Mouse (Mus musculus) intestine, embryonic 14.5 days (tissue): ENCODE data around the gene Card10. TPM values are rescaled to one million over a fixed set of nuclear protein-coding genes. Genes with fewer than 3 reads are reported as not detected.
A peak's percentile ranks its signal among the peaks of the same experiment; 100 is the strongest.

Experiments used
- ATAC-seq: fragments of 200-750 bp; cut with Nextera tagmentation; replicated peaks from 2 replicates; pipeline ENCODE4 v1.8.0; 2017; ENCODE audit warnings: low read depth, moderate number of reproducible peaks, moderate TSS enrichment, moderate library complexity; ENCODE audit not compliant: low FRiP score, low TSS enrichment
- DNase-seq: peaks from one replicate; pipeline ENCODE4 v3.0.0-alpha.2; 2018; ENCODE audit warnings: low spot score
- H3K27ac ChIP-seq: fragments of 300-500 bp; sonication (generic); 2 replicates; pipeline ENCODE4 v1.5.1; 2014; ENCODE audit warnings: low read depth, mild to moderate bottlenecking, control low read depth
- H3K27me3 ChIP-seq: fragments of 300-500 bp; sonication (generic); replicated peaks from 2 replicates; pipeline ENCODE4 v1.6.1; 2014; ENCODE audit warnings: low read length, control low read depth; ENCODE audit not compliant: control insufficient read depth, insufficient read depth
- H3K36me3 ChIP-seq: fragments of 300-500 bp; sonication (generic); 2 replicates; pipeline ENCODE4 v1.6.1; 2014; ENCODE audit warnings: low read length, control low read depth; ENCODE audit not compliant: control insufficient read depth, insufficient read depth
- H3K4me1 ChIP-seq: fragments of 300-500 bp; sonication (generic); replicated peaks from 2 replicates; pipeline ENCODE4 v1.6.1; 2014; ENCODE audit warnings: low read length, control low read depth, mixed read lengths; ENCODE audit not compliant: control insufficient read depth, insufficient read depth
- H3K4me2 ChIP-seq: fragments of 300-500 bp; sonication (generic); 2 replicates; pipeline ENCODE4 v1.6.1; 2014; ENCODE audit warnings: low read length
- H3K4me3 ChIP-seq: fragments of 300-500 bp; sonication (generic); 2 replicates; pipeline ENCODE4 v1.5.1; 2014; ENCODE audit warnings: low read depth, low read length, control low read depth, mixed read lengths
- H3K9ac ChIP-seq: fragments of 300-500 bp; sonication (generic); 2 replicates; pipeline ENCODE4 v1.6.1; 2014; ENCODE audit warnings: mild to moderate bottlenecking, low read length
- H3K9me3 ChIP-seq: fragments of 300-500 bp; sonication (generic); 2 replicates; pipeline ENCODE4 v1.6.1; 2016; ENCODE audit warnings: low read length, control low read depth; ENCODE audit not compliant: control insufficient read depth
- WGBS: fragments of 180-500 bp; shearing (Covaris S2); extraction: QIAGEN DNeasy Blood & Tissue Kit; methylation state at CpG from one replicate; pipeline ENCODE4 v1.1.7; 2014; 5-methylcytosine and 5-hydroxymethylcytosine counted together
- polyA plus RNA-seq: library from polyadenylated mRNA; unstranded; fragments of >200 nt; fragmentation: Nextera tagmentation; extraction: Ambion mirVana; gene quantifications from 2 replicates; pipeline ENCODE4 v1.2.1, GENCODE M21; 2014

The Card10 gene
- polyA plus RNA-seq, 1 experiment from 2014 or later: 8.6 TPM

- DNase-seq (peak; percentile 51), ATAC-seq (no peak)
- H3K4me3 ChIP-seq: no peak overlapping the region
- H3K4me2 ChIP-seq: no peak overlapping the region; the same call in 1 of the 2 replicates
- 55% methylated on average over 10 of the region's 10 CpGs for WGBS
- H3K36me3 ChIP-seq: no peaks in the 10 kb centered on the region
- H3K27ac ChIP-seq: peak overlapping the region; percentile 91
- peaks cover 48% of the 10 kb centered on the region for H3K4me1 ChIP-seq
- no peaks in the 10 kb centered on the region for H3K27me3 ChIP-seq
- no peak overlapping the region for H3K9ac ChIP-seq
- H3K9me3 ChIP-seq: no peaks in the 10 kb centered on the region
These were observed 28.2 kb upstream of the Card10 start for GRCm38 (mm10) chr15:78830742-78831719.

- ATAC-seq: no peak
- H3K36me3 ChIP-seq: no peaks in the 10 kb centered on the region
- no peak overlapping the region for H3K4me3 ChIP-seq
- no peak overlapping the region for H3K4me2 ChIP-seq
- no peak for DNase-seq
- 88% methylated on average over 1 of the region's 1 CpGs for WGBS
- peaks cover 34% of the 10 kb centered on the region for H3K4me1 ChIP-seq
- H3K27ac ChIP-seq: no peak overlapping the region
- H3K9ac ChIP-seq: no peak overlapping the region
- no peaks in the 10 kb centered on the region for H3K27me3 ChIP-seq
- H3K9me3 ChIP-seq: no peaks in the 10 kb centered on the region
These were observed 26.8 kb upstream of the Card10 start for GRCm38 (mm10) chr15:78829636-78830035.

- ATAC-seq (no peak), DNase-seq (peak; percentile 57)
- Histone ChIP-seq H3K4me2 (no peak overlapping the region), H3K9me3 (no peaks in the 10 kb centered on the region), H3K4me3 (no peak overlapping the region), H3K4me1 (peaks cover 25% of the 10 kb centered on the region), H3K36me3 (no peaks in the 10 kb centered on the region), H3K9ac (no peak overlapping the region), H3K27ac (no peak overlapping the region), H3K27me3 (no peaks in the 10 kb centered on the region)
- 23% methylated on average over 5 of the region's 5 CpGs for WGBS
These were observed 25.5 kb upstream of the Card10 start for GRCm38 (mm10) chr15:78828315-78828714.

- H3K27ac ChIP-seq: no peak overlapping the region
- ATAC-seq (peak; percentile 60), DNase-seq (peak; percentile 87)
- no peaks in the 10 kb centered on the region for H3K36me3 ChIP-seq
- no peak overlapping the region for H3K4me2 ChIP-seq
- H3K4me3 ChIP-seq: no peak overlapping the region
- WGBS: 23% methylated on average over 28 of the region's 28 CpGs
- H3K4me1 ChIP-seq: peaks cover 8% of the 10 kb centered on the region
- H3K27me3 ChIP-seq: no peaks in the 10 kb centered on the region
- no peak overlapping the region for H3K9ac ChIP-seq
- H3K9me3 ChIP-seq: no peaks in the 10 kb centered on the region
These were observed 23.7 kb upstream of the Card10 start for GRCm38 (mm10) chr15:78826213-78827204.

DNA sequence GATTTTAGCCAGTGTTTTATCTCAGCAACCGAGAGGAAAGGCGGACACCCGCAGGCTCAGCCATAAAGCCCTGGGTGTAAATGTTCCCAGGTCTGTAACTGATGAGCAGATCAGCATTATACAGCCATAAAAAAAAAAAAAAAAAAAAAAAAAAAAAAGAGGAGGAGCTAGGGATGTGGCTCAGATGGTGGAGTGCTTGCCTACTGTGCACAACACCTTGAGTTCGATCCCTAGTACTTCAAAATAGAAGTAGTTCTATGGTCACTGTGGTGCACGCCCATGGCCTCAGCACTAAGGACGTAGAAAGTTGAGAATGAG is 13.2 kb upstream of the Card10 start:
- Histone ChIP-seq H3K4me1 (peaks cover 5% of the 10 kb centered on the region; the same call in 1 of the 2 replicates), H3K27me3 (no peaks in the 10 kb centered on the region), H3K9ac (no peak overlapping the region), H3K36me3 (no peaks in the 10 kb centered on the region), H3K9me3 (no peaks in the 10 kb centered on the region), H3K4me2 (no peak overlapping the region), H3K4me3 (no peak overlapping the region), H3K27ac (no peak overlapping the region)
- no peak for ATAC-seq
- 51% methylated on average over 6 of the region's 6 CpGs for WGBS
- no peak for DNase-seq

DNA sequence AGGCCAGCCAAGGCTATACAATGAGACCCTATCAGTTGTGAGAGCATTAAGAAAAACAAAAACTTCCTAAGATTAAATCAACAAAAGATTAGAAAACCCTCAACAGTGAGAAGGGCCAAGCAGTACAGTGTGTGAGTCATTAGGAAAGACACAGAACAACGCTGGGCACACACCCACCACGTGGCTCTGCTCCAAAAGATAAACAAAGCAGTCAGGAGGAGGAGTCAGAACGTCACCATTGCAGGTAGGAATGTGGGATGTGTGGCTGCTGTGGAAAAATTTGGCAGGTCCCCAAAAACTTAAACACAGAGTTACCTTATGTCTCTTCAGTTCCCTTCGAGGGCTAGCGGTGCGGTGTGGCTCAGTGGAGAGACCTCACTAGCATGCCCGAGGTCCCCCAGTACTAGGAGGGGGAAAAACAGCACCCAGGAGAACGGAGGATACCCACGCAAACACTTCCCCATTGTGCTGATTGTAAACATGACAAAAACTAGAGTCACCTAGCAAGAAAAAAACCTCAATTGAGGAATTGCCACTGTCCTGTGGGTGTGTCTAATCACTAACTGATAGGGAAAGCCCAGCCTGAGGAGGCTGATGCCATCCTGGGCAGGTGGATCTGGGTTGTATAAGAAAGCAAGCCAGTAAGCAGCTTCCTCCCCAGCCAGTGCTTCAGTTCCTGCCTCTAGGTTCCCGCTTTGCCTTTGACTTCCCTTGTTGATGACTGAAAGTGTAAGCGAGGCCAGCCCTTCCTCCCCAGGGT is 12.7 kb upstream of the Card10 start:
- no peak overlapping the region for H3K4me3 ChIP-seq
- H3K9me3 ChIP-seq: no peaks in the 10 kb centered on the region
- WGBS: 37% methylated on average over 11 of the region's 11 CpGs
- no peak overlapping the region for H3K9ac ChIP-seq
- ATAC-seq (peak; percentile 81), DNase-seq (no peak)
- no peaks in the 10 kb centered on the region for H3K36me3 ChIP-seq
- no peaks in the 10 kb centered on the region for H3K27me3 ChIP-seq
- H3K4me1 ChIP-seq: peaks cover 5% of the 10 kb centered on the region; the same call in 1 of the 2 replicates
- no peak overlapping the region for H3K4me2 ChIP-seq
- no peak overlapping the region for H3K27ac ChIP-seq

- Histone ChIP-seq H3K9ac (no peak overlapping the region), H3K9me3 (no peaks in the 10 kb centered on the region), H3K4me3 (no peak overlapping the region), H3K27ac (no peak overlapping the region), H3K36me3 (no peaks in the 10 kb centered on the region), H3K27me3 (no peaks in the 10 kb centered on the region), H3K4me2 (no peak overlapping the region), H3K4me1 (peaks cover 5% of the 10 kb centered on the region; the same call in 1 of the 2 replicates)
- DNase-seq: no peak
- WGBS: 85% methylated on average over 4 of the region's 4 CpGs
- no peak for ATAC-seq
These were observed 10.8 kb upstream of the Card10 start for GRCm38 (mm10) chr15:78813603-78814002.

- no peak overlapping the region for H3K4me3 ChIP-seq
- no peak for DNase-seq
- H3K4me2 ChIP-seq: no peak overlapping the region
- peaks cover under 1% of the 10 kb centered on the region; the same call in 1 of the 2 replicates for H3K4me1 ChIP-seq
- H3K27me3 ChIP-seq: no peaks in the 10 kb centered on the region
- WGBS: 70% methylated on average over 9 of the region's 9 CpGs
- no peak for ATAC-seq
- H3K9ac ChIP-seq: no peak overlapping the region
- H3K9me3 ChIP-seq: no peaks in the 10 kb centered on the region
- no peaks in the 10 kb centered on the region for H3K36me3 ChIP-seq
- H3K27ac ChIP-seq: no peak overlapping the region
These were observed 7.3 kb upstream of the Card10 start for GRCm38 (mm10) chr15:78810146-78810545.
